Mouse (Mus musculus) brain, adult 10 weeks (tissue): Measurements from ENCODE around the gene Serpinb6d. TPM values are rescaled to one million over a fixed set of nuclear protein-coding genes. Genes with fewer than 3 reads are reported as not detected.

Experiments
- polyA plus RNA-seq: library from polyadenylated mRNA; stranded (reverse); fragments of 350-450 nt; fragmentation: Illumina TruSeq; extraction: RNeasy Lipid Tissue Mini Kit (QIAGEN cat#74804); gene quantifications from one replicate; pipeline ENCODE4 v1.2.3, GENCODE M21; 2015; ENCODE audit warnings: low read depth, low replicate concordance

Serpinb6d gene
- polyA plus RNA-seq: not detected

GRCm38 (mm10) chr13:33661105-33661504 lies at the start of gene Serpinb6d:
Gene Serpinb6d (plus strand): TSS chr13:33661405.

Other genes with a start within 250 kb of the Serpinb6d start
- gene Serpinb9g, start 176.6 kb upstream of the Serpinb6d start, polyA plus RNA-seq: not detected
- not detected for gene Serpinb6e, start 182.0 kb downstream of the Serpinb6d start, polyA plus RNA-seq
- gene Serpinb6c, start 244.3 kb downstream of the Serpinb6d start, polyA plus RNA-seq: not detected